Mouse (Mus musculus) lung, postnatal 0 days (tissue): ENCODE data around the gene Tnni1.

ENCODE experiments used
- CTCF ChIP-seq: IDR thresholded peaks from 2 replicates; pipeline ENCODE4 v1.5.1; 2016; ENCODE audit warnings: antibody characterized with exemption, mild to moderate bottlenecking
- EP300 ChIP-seq: IDR thresholded peaks from 2 replicates; pipeline ENCODE4 v1.6.1; 2016; ENCODE audit warnings: antibody characterized with exemption, mild to moderate bottlenecking, control low read depth

- TF ChIP-seq CTCF (no peak), EP300 (peak; percentile 89)
Measured at GRCm38 (mm10) chr1:135844481-135844880, 65.2 kb downstream of the Tnni1 start.
